Mouse (Mus musculus) small intestine, adult 2 months (tissue): ENCODE data around the gene Syne2.

ENCODE experiments used
- CTCF ChIP-seq: fragments of 200-500 bp; IDR thresholded peaks from 2 replicates; pipeline ENCODE4 v1.5.1; 2012; ENCODE audit warnings: low read depth, mild to moderate bottlenecking, control low read depth, inconsistent platforms, low read length, moderate library complexity, mixed read lengths; ENCODE audit not compliant: insufficient replicate concordance, insufficient read length; ENCODE audit errors: extremely low read depth
- POLR2A ChIP-seq: fragments of 200-500 bp; IDR thresholded peaks from 2 replicates; pipeline ENCODE4 v1.6.1; 2012; ENCODE audit warnings: low read depth, mild to moderate bottlenecking, control low read depth, inconsistent platforms, low read length, moderate library complexity

- TF ChIP-seq CTCF (no peak), POLR2A (no peak)
Observed at GRCm38 (mm10) chr12:75820216-75820615, 2.3 kb downstream of the Syne2 start.
